Mouse (Mus musculus) thymus, postnatal 36 days (tissue): ENCODE measurements around the gene Odf3.
A peak's percentile ranks its signal among the peaks of the same experiment; 100 is the strongest.
"Not testable (repeated sequence)": the region's sequence is repeated elsewhere in the genome, so short reads cannot be mapped to it uniquely, and the experiment has no call there.

Source experiments
- DNase-seq, 2 experiments: peaks; one replicate each; pipeline ENCODE4 v3.0.0; 2022; ENCODE audit warnings: mixed read lengths in 2 of 2

The Odf3 gene

DNA sequence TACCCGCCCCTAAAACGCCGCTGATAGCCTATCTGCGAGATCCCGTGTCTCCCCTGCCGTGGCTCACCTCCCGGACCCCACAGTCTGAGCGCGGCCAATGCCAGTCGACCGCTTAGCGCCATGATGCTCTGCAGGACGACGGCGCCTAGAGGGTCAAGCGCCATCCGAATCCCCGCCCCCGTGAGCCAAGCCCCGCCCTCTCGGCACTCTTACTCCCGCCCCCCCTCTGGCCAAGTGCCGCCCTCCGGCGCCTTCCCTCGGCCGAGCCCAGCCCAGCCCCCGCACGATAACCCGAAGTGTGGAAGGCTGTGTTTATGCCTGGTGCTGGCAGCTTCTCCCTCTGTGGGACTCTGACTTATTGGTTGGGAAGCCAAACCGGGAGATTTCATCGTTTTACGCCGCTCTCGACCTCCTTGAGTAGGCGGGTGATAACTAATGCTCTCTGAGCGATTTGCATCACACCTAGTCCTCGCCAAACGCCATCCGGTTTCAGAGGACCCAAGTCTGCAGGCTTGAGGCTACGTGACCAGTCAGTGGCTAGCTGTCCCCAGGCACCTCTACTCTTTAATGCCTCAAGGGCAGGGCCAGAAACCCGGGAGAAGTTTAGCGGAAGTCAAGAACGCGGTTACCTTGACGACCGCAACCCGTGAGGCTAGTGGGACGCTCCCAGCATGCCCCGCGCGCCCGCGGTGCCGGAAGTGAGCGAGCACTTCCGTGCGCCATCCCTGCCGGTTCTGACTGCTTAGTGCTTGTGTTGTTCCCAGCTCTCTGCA is 34.3 kb downstream of the Odf3 start, which contains the start of the genes Psmd13 and Sirt3:
Gene Psmd13, plus strand, starts transcription at position 273 of the 773 bp plus-strand sequence.
Gene Sirt3, minus strand, starts transcription at position 614 of the 773 bp plus-strand sequence.
- peak; percentile 91 to 93 for DNase-seq

- no peak for DNase-seq
Measured at GRCm38 (mm10) chr7:140882469-140882803, 34.8 kb downstream of the Odf3 start.

DNA sequence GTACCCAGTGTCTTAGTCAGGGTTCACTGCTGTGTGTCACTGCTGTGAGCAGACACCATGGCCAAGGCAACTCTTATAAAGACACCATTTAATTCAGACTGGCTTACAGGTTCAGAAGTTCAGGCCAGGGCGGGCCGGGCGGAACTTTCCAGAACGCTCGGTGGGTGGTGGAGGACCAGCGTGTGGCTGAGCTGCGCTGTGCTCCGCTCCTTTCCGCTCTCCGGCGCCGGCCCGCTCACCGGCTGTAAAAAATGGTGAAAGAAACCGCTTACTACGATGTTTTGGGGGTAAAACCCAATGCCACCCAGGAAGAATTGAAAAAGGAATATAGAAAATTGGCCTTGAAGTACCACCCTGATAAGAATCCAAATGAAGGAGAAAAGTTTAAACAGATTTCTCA is 43.0 kb downstream of the Odf3 start:
- DNase-seq: not testable (repeated sequence)

DNA sequence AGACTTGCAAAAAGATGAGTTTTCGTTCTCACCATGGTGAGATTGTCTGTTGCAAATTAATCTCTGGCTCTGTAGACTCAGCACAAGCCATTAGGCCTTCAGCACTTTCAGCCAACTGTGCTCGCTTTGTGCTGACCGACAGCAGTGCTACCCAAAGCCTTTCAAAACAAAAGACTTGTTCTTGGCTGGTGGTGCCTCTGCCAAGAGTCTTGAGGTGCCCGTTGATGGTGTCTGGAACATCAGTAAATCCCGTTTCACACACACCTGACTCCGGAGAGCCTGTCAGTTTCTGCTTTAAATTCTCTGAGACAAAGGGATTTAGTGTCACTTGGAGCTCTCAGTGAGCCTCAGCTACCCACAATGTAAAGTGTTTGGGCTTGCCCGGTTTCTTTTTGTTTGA is 46.4 kb downstream of the Odf3 start:
- DNase-seq: no peak

DNA sequence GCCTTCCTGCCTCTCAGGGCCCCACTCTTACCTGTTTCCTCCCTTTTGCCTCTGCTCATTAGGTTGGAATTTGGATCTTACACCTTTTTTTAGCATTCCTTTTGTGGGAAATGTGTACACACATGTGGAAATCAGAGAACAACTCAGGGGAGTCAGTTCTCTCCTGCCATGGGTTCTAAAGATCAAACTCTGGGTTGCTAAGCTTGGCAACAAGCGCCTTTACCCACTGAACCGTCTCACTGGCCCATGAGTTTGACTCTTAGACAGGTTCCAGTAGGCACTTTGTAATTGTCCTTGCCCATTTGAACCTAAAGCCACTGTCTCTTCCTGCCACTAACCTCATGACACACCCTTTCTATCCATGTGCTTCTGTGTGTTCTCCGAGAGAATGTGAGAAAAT is 47.0 kb downstream of the Odf3 start:
- DNase-seq: no peak

- no peak for DNase-seq
Measured at GRCm38 (mm10) chr7:140897863-140898262, 50.3 kb downstream of the Odf3 start.

- DNase-seq: no peak
Measured at GRCm38 (mm10) chr7:140899121-140899520, 51.5 kb downstream of the Odf3 start.

DNA sequence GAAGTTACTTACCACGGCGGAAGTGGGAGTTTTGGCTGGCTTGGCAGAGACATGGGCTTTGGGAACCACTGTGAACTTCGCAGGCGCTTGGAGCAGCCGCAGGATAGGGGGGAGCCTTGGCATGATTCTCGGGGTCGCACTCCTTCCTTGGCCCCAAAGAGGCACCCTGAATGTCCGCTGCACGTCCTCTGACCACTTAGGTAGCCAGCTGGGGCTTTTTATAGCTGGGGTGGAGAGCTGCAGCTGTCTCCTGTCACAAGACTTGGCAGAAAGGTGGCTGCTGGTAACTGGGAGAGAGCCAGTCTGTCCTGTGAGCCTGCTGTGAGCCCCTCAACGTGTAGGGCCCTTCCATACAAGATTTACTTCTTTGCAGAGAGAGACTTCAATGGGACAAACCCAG is 52.6 kb downstream of the Odf3 start, which contains the start of gene Cox8b:
Gene Cox8b, minus strand, starts transcription at position 227 of the 400 bp plus-strand sequence.
- DNase-seq: no peak
